Mouse (Mus musculus) E14TG2a.4 (cell line): ENCODE measurements at regions not wholly inside any gene's neighbourhood (a gene's known extent, or its start where the extent isn't known, plus 50 kb on each side); places are given as distances from the start of the nearest gene placed in this dataset.

Source experiments
- CTCF ChIP-seq: conservative IDR thresholded peaks from 2 replicates; pipeline ENCODE4 v1.5.1; 2014; ENCODE audit warnings: low read length
- POU5F1 ChIP-seq: IDR thresholded peaks from 2 replicates; pipeline ENCODE4 v1.6.1; 2014; ENCODE audit warnings: low read length, borderline replicate concordance

DNA sequence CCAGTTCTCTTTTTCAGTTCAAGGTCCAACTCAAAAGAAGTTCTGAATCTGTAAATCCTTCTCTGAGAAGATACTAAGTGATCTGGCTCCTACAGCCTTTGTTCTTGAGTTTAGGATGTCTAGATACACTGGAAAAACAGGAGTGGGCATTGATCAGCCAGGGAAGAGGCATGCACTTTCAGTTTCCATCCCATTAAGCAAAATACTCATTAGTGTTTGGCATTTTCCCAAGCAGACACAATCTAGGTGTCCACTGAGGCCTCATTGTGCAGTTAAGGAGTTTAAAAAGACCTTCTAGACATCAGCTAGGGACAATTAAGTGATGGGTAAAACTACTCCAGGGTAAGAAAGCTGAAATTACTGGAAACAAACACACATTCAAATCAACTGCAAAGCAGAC is 74.3 kb upstream of the Zfp770 start:
- no peak for TF ChIP-seq CTCF
- no peak for TF ChIP-seq POU5F1
